Mouse (Mus musculus) heart, postnatal 14 days (tissue): ENCODE data around the gene Mcm9. TPM values are rescaled to one million over a fixed set of nuclear protein-coding genes. Genes with fewer than 3 reads are reported as not detected.
"Not testable (repeated sequence)": the region's sequence is repeated elsewhere in the genome, so short reads cannot be mapped to it uniquely, and the experiment has no call there.

ENCODE experiments used
- DNase-seq, 2 experiments: peaks; one replicate each; pipeline ENCODE4 v3.0.0; 2021 to 2022
- intact Hi-C: fragments of 180-260 bp; cut with DNase I; formaldehyde crosslinking; loops from one replicate; pipeline ENCODE4 v1.15.1; 2025
- total RNA-seq, 2 experiments: library from RNA; stranded (reverse); gene quantifications; 2 replicates each; pipeline ENCODE4 v1.2.3; 2021

The Mcm9 gene
- total RNA-seq, 2 experiments from 2014 or later = 4.2 to 4.7 TPM

- intact Hi-C loops = loop anchor here (5.0 kb wide), 1 partner anchor 68 kb away; no protein-coding TSS in a partner anchor
Measured at GRCm38 (mm10) chr10:53505526-53505925, 124.7 kb downstream of the Mcm9 start.

GRCm38 (mm10) chr10:53505069-53505468 is 125.2 kb downstream of the Mcm9 start:
- no peak for DNase-seq
- intact Hi-C loops = loop anchor here (5.0 kb wide), 1 partner anchor 68 kb away; no protein-coding TSS in a partner anchor

More at GRCm38 (mm10) chr10:53505526-53505925, 124.7 kb downstream of the Mcm9 start:
- no peak for DNase-seq

GRCm38 (mm10) chr10:53502875-53503816 is 127.1 kb downstream of the Mcm9 start:
- intact Hi-C loops = no loop called here
- peak; percentile 16 to 24 for DNase-seq

- DNase-seq = no peak
- intact Hi-C loops = no loop called here
Measured at GRCm38 (mm10) chr10:53502471-53502870, 127.8 kb downstream of the Mcm9 start.

- DNase-seq = peak; percentile 16 to 30
Measured at GRCm38 (mm10) chr10:53499518-53499917, 130.7 kb downstream of the Mcm9 start.

GRCm38 (mm10) chr10:53495349-53495748 is 134.9 kb downstream of the Mcm9 start:
- intact Hi-C loops, DNase-seq: not testable (repeated sequence)

More at GRCm38 (mm10) chr10:53499518-53499917, 130.7 kb downstream of the Mcm9 start:
- intact Hi-C loops = no loop called here

GRCm38 (mm10) chr10:53493954-53494353 is 136.3 kb downstream of the Mcm9 start:
- intact Hi-C loops = no loop called here
- no peak for DNase-seq

Other genes with a start within 250 kb of the Mcm9 start
- gene Asf1a, start 33.7 kb downstream of the Mcm9 start, total RNA-seq = 10 to 100 TPM; 27.9 to 30.9 TPM
- 1 to 10 TPM; 1.2 to 1.7 TPM for gene Fam184a, start 120.7 kb upstream of the Mcm9 start, total RNA-seq